Mouse (Mus musculus) ES-E14 (cell line): ENCODE results near the gene Irf1. TPM values are rescaled to one million over a fixed set of nuclear protein-coding genes. Genes with fewer than 3 reads are reported as not detected.

Experiments used
- DNase-seq: peaks from one replicate; pipeline ENCODE4 v3.0.0-alpha.2; 2013; ENCODE audit warnings: low read depth, low spot score
- H3K27ac ChIP-seq: 2 replicates; pipeline ENCODE4 v1.5.1; 2012; ENCODE audit warnings: low read depth, mild to moderate bottlenecking, low read length, moderate library complexity, mixed read lengths; ENCODE audit not compliant: poor library complexity, insufficient read depth, severe bottlenecking
- H3K36me3 ChIP-seq: 2 replicates; pipeline ENCODE4 v1.6.1; 2012; ENCODE audit warnings: mild to moderate bottlenecking, low read length, moderate library complexity, mixed read lengths; ENCODE audit not compliant: control insufficient read depth, poor library complexity, insufficient read depth, severe bottlenecking
- H3K4me1 ChIP-seq, 2 experiments: fragments of 150-350 bp in 1 of 2; sonication (generic) in 1 of 2; 2 replicates each; pipeline ENCODE4 v1.6.1; 2012; ENCODE audit warnings: low read length in 2 of 2, mild to moderate bottlenecking in 1 of 2, mixed read lengths in 1 of 2; ENCODE audit not compliant: control insufficient read depth in 2 of 2, insufficient read depth in 2 of 2, poor library complexity in 1 of 2
- H3K4me3 ChIP-seq, 2 experiments: fragments of 150-350 bp in 1 of 2; sonication (generic) in 1 of 2; 2 replicates each; pipeline ENCODE4 v1.5.1; 2012; ENCODE audit warnings: low read length in 2 of 2, low read depth in 1 of 2, mild to moderate bottlenecking in 1 of 2, mixed read lengths in 1 of 2; ENCODE audit not compliant: insufficient read depth in 1 of 2, poor library complexity in 1 of 2, severe bottlenecking in 1 of 2
- H3K9ac ChIP-seq: 2 replicates; pipeline ENCODE4 v1.6.1; 2012; ENCODE audit warnings: low read depth, mild to moderate bottlenecking, low read length, mixed read lengths; ENCODE audit not compliant: poor library complexity, insufficient read depth, severe bottlenecking
- H3K9me3 ChIP-seq: fragments of 150-350 bp; sonication (generic); 2 replicates; pipeline ENCODE4 v1.6.1; 2012; ENCODE audit warnings: low read depth, mild to moderate bottlenecking, low read length; ENCODE audit not compliant: control insufficient read depth, insufficient read depth
- CHD2 ChIP-seq: IDR thresholded peaks from 2 replicates; pipeline ENCODE4 v1.6.1; 2014; ENCODE audit warnings: mild to moderate bottlenecking, low read depth, low read length, inconsistent platforms
- HCFC1 ChIP-seq: IDR thresholded peaks from 2 replicates; pipeline ENCODE4 v1.6.1; 2012; ENCODE audit warnings: low read length, inconsistent platforms, borderline replicate concordance; ENCODE audit not compliant: insufficient read depth
- MAFK ChIP-seq: IDR thresholded peaks from 2 replicates; pipeline ENCODE4 v1.6.1; 2014; ENCODE audit warnings: mild to moderate bottlenecking, low read depth, low read length, inconsistent platforms; ENCODE audit not compliant: insufficient read depth
- ZC3H11A ChIP-seq: IDR thresholded peaks from 2 replicates; pipeline ENCODE4 v1.6.1; 2012; ENCODE audit warnings: low read depth, mild to moderate bottlenecking, inconsistent platforms, low read length, borderline replicate concordance
- ZNF384 ChIP-seq: IDR thresholded peaks from 2 replicates; pipeline ENCODE4 v1.6.1; 2012; ENCODE audit warnings: low read depth, low read length, inconsistent platforms
- in situ Hi-C, 2 experiments: fragments of 600-800 bp; cut with MboI; formaldehyde crosslinking; loops; one replicate each; pipeline ENCODE4 v1.15.1; 2025; ENCODE audit warnings: low sequenced_read_pairs in 2 of 2, inconsistent platforms in 1 of 2; ENCODE audit not compliant: unreplicated experiment in 2 of 2
- total RNA-seq: library from RNA; depleted of rRNA; stranded (reverse); fragments of 300-350 nt; gene quantifications from 2 replicates; pipeline ENCODE4 v1.2.3, GENCODE M21; 2012

Irf1 gene
- total RNA-seq, 1 experiment: 28.0 TPM

- no peak overlapping the region for H3K4me3 ChIP-seq
- no peak overlapping the region for H3K27ac ChIP-seq
- TF ChIP-seq CHD2 (no peak), ZC3H11A (no peak), MAFK (no peak), ZNF384 (no peak), HCFC1 (no peak)
- in situ Hi-C loops: no loop called here
- DNase-seq: no peak
- H3K9me3 ChIP-seq: no peaks in the 10 kb centered on the region
- peaks cover 20 to 49% of the 10 kb centered on the region in 2 experiments for H3K4me1 ChIP-seq
- H3K9ac ChIP-seq: no peak overlapping the region
- H3K36me3 ChIP-seq: no peaks in the 10 kb centered on the region
Measured at GRCm38 (mm10) chr11:53761822-53762221, 8.0 kb upstream of the Irf1 start.

GRCm38 (mm10) chr11:53762426-53762825, 7.4 kb upstream of the Irf1 start:
- Histone ChIP-seq H3K9me3 (no peaks in the 10 kb centered on the region), H3K27ac (peak overlapping the region; percentile 47; the same call in 1 of the 2 replicates), H3K9ac (0 out of 2 replicates have a peak overlapping the region, but pooled peaks have one; percentile 67), H3K4me3 (peak overlapping the region; percentile 41 to 48), H3K36me3 (no peaks in the 10 kb centered on the region), H3K4me1 (peaks cover 21 to 49% of the 10 kb centered on the region in 2 experiments)
- in situ Hi-C loops: no loop called here
- TF ChIP-seq ZNF384: no peak
- TF ChIP-seq ZC3H11A: no peak
- no peak for TF ChIP-seq CHD2
- TF ChIP-seq HCFC1: no peak
- no peak for TF ChIP-seq MAFK
- DNase-seq: no peak

GRCm38 (mm10) chr11:53762827-53763495, 6.9 kb upstream of the Irf1 start:
- peaks cover 21 to 49% of the 10 kb centered on the region in 2 experiments for H3K4me1 ChIP-seq
- no peak for DNase-seq
- TF ChIP-seq MAFK (no peak), HCFC1 (no peak), ZC3H11A (no peak), ZNF384 (no peak), CHD2 (no peak)
- in situ Hi-C loops: no loop called here
- peak overlapping the region; percentile 41 to 48 for H3K4me3 ChIP-seq
- peak overlapping the region; percentile 67; the same call in 1 of the 2 replicates for H3K9ac ChIP-seq
- H3K36me3 ChIP-seq: no peaks in the 10 kb centered on the region
- no peaks in the 10 kb centered on the region for H3K9me3 ChIP-seq
- H3K27ac ChIP-seq: peak overlapping the region; percentile 47; the same call in 1 of the 2 replicates

GRCm38 (mm10) chr11:53763496-53764140, 6.2 kb upstream of the Irf1 start:
- peak overlapping the region; percentile 41 to 48 for H3K4me3 ChIP-seq
- peak overlapping the region; percentile 67 for H3K9ac ChIP-seq
- peaks cover 21 to 46% of the 10 kb centered on the region in 2 experiments for H3K4me1 ChIP-seq
- DNase-seq: no peak
- no peaks in the 10 kb centered on the region for H3K36me3 ChIP-seq
- H3K9me3 ChIP-seq: no peaks in the 10 kb centered on the region
- H3K27ac ChIP-seq: peak overlapping the region; percentile 66
- in situ Hi-C loops: no loop called here
- TF ChIP-seq CHD2 (no peak), HCFC1 (no peak), ZC3H11A (no peak), MAFK (no peak), ZNF384 (no peak)
